26 mouse cellular contexts compared by ENCODE assay signal in the genomic region with DNA sequence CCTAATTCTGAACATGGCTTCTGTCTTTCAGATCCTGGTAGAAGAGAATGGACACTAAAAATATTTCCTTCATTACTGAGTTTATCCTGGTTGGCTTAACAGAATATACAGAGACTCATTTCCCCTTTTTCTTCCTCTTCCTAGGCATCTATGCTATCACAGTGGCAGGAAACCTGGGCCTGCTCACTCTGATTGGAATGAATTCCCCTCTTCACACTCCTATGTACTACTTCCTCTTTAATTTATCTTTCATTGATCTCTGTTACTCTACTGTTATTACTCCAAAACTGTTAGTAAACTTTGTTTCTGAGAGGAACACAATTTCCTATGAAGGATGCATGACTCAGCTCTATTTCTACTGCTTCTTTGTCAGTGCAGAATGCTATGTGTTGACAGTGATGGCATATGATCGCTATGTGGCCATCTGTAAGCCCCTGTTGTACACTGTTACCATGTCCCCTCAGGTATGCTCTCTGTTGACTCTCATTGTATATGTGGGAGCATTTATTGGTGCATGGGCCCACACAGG. TPM values are rescaled to one million over a fixed set of nuclear protein-coding genes. Genes with fewer than 3 reads are reported as not detected.
"Had no signal": no experiment of that assay in that cellular context is flagged by ENCODE, and none has a peak within 500 bp of the region (broad histone marks: within the 10 kb centered on the region; RNA-seq: fewer than 3 reads in every experiment).

No protein-coding gene starts in this region.

- H3K4me1 ChIP-seq: midbrain, embryonic 10.5 days; midbrain, embryonic 12.5 days; midbrain, embryonic 15.5 days; neural tube, embryonic 12.5 days had no signal

- H3K9me3 ChIP-seq: midbrain, embryonic 10.5 days; midbrain, embryonic 12.5 days; midbrain, embryonic 15.5 days; neural tube, embryonic 12.5 days had no signal

- H3K27me3 ChIP-seq: midbrain, embryonic 12.5 days; midbrain, embryonic 15.5 days; neural tube, embryonic 12.5 days had no signal

- DNase-seq: lung, adult 18-20 months; lung, embryonic 14.5 days; lung, postnatal 10 days; lung, postnatal 4 days; right cerebral cortex, postnatal 25 days; right cerebral cortex, postnatal 4 days; spleen, adult 18-20 months; thymus, adult 2 months; thymus, postnatal 25 days; thymus, postnatal 4 days had no signal

- ATAC-seq: midbrain, embryonic 15.5 days had no signal

- H3K27ac ChIP-seq: liver, embryonic 14.5 days; midbrain, embryonic 10.5 days; midbrain, embryonic 12.5 days; midbrain, embryonic 15.5 days; neural tube, embryonic 12.5 days had no signal

- H3K4me3 ChIP-seq: midbrain, embryonic 10.5 days; midbrain, embryonic 12.5 days; midbrain, embryonic 15.5 days; neural tube, embryonic 12.5 days had no signal

- H3K36me3 ChIP-seq: midbrain, embryonic 10.5 days; midbrain, embryonic 12.5 days; midbrain, embryonic 15.5 days; neural tube, embryonic 12.5 days had no signal

- H3K4me2 ChIP-seq: lung, embryonic 14.5 days; midbrain, embryonic 12.5 days; midbrain, embryonic 15.5 days; neural tube, embryonic 12.5 days had no signal

- H3K9ac ChIP-seq: liver, embryonic 14.5 days; lung, embryonic 14.5 days; midbrain, embryonic 12.5 days; midbrain, embryonic 15.5 days; neural tube, embryonic 12.5 days had no signal

RNA-seq across cellular contexts. Expression of gene Olfr922, which starts 1.1 kb away (rescaled TPM):
- total RNA-seq: megakaryocyte-erythroid progenitor cell, adult 5-6 weeks; midbrain, postnatal 0 days; monocyte, adult 5-6 weeks; neutrophil, adult 5-6 weeks had no signal
- polyA plus RNA-seq: liver, embryonic 14.5 days; liver, embryonic 16.5 days; lung, embryonic 14.5 days; lung, embryonic 16.5 days; midbrain, embryonic 10.5 days; midbrain, embryonic 12.5 days; midbrain, embryonic 15.5 days; midbrain, postnatal 0 days; neural tube, embryonic 12.5 days; neural tube, embryonic 14.5 days; small intestine, adult 2 months; stomach, embryonic 14.5 days; stomach, embryonic 16.5 days; thymus, adult 2 months had no signal

RNA-seq across cellular contexts. Expression of gene Olfr923, which starts 10.8 kb away (rescaled TPM):
- total RNA-seq: megakaryocyte-erythroid progenitor cell, adult 5-6 weeks; midbrain, postnatal 0 days; monocyte, adult 5-6 weeks; neutrophil, adult 5-6 weeks had no signal
- polyA plus RNA-seq: liver, embryonic 14.5 days; liver, embryonic 16.5 days; lung, embryonic 14.5 days; lung, embryonic 16.5 days; midbrain, embryonic 10.5 days; midbrain, embryonic 12.5 days; midbrain, embryonic 15.5 days; midbrain, postnatal 0 days; neural tube, embryonic 12.5 days; neural tube, embryonic 14.5 days; small intestine, adult 2 months; stomach, embryonic 14.5 days; stomach, embryonic 16.5 days; thymus, adult 2 months; urinary bladder, adult 2 months had no signal

RNA-seq across cellular contexts. Expression of gene Olfr924, which starts 28.7 kb away (rescaled TPM):
- total RNA-seq: megakaryocyte-erythroid progenitor cell, adult 5-6 weeks; midbrain, postnatal 0 days; monocyte, adult 5-6 weeks; neutrophil, adult 5-6 weeks had no signal
- polyA plus RNA-seq: liver, embryonic 14.5 days; liver, embryonic 16.5 days; lung, embryonic 14.5 days; lung, embryonic 16.5 days; midbrain, embryonic 10.5 days; midbrain, embryonic 12.5 days; midbrain, embryonic 15.5 days; midbrain, postnatal 0 days; neural tube, embryonic 12.5 days; neural tube, embryonic 14.5 days; small intestine, adult 2 months; stomach, embryonic 14.5 days; stomach, embryonic 16.5 days; thymus, adult 2 months; urinary bladder, adult 2 months had no signal

RNA-seq across cellular contexts. Expression of gene Olfr26, which starts 39.3 kb away (rescaled TPM):
- total RNA-seq: megakaryocyte-erythroid progenitor cell, adult 5-6 weeks; midbrain, postnatal 0 days; monocyte, adult 5-6 weeks; neutrophil, adult 5-6 weeks had no signal
- polyA plus RNA-seq: liver, embryonic 14.5 days; liver, embryonic 16.5 days; lung, embryonic 14.5 days; lung, embryonic 16.5 days; midbrain, embryonic 10.5 days; midbrain, embryonic 12.5 days; midbrain, embryonic 15.5 days; midbrain, postnatal 0 days; neural tube, embryonic 12.5 days; neural tube, embryonic 14.5 days; small intestine, adult 2 months; stomach, embryonic 14.5 days; stomach, embryonic 16.5 days; thymus, adult 2 months; urinary bladder, adult 2 months had no signal

RNA-seq across cellular contexts. Expression of gene Olfr921, which starts 42.7 kb away (rescaled TPM):
- total RNA-seq: megakaryocyte-erythroid progenitor cell, adult 5-6 weeks; midbrain, postnatal 0 days; monocyte, adult 5-6 weeks; neutrophil, adult 5-6 weeks had no signal
- polyA plus RNA-seq: liver, embryonic 14.5 days; liver, embryonic 16.5 days; lung, embryonic 14.5 days; lung, embryonic 16.5 days; midbrain, embryonic 10.5 days; midbrain, embryonic 12.5 days; midbrain, embryonic 15.5 days; midbrain, postnatal 0 days; neural tube, embryonic 12.5 days; neural tube, embryonic 14.5 days; small intestine, adult 2 months; stomach, embryonic 14.5 days; stomach, embryonic 16.5 days had no signal
